8 mouse cellular contexts compared by ENCODE assay signal in genomic region chr8:3587391-3588257, GRCm38 (mm10). TPM values are rescaled to one million over a fixed set of nuclear protein-coding genes. Genes with fewer than 3 reads are reported as not detected.
A peak's percentile ranks its signal among the peaks of the same experiment; 100 is the strongest.
DNase-seq lines count a peak whose midpoint lies in the region; ATAC-seq lines count a peak whose summit lies in the region.

No protein-coding gene starts in this region.

- H3K9me3 ChIP-seq in forebrain, embryonic 12.5 days = no peaks in the 10 kb centered on the region
- H3K9me3 ChIP-seq in intestine, embryonic 14.5 days (ENCODE audit: control insufficient read depth, low read length) = no peaks in the 10 kb centered on the region
- no peaks in the 10 kb centered on the region for H3K9me3 ChIP-seq in stomach, embryonic 14.5 days (ENCODE audit: control insufficient read depth, low read depth, low read length)

- 2% methylated on average over 76 of the region's 77 CpGs for WGBS in forebrain, embryonic 12.5 days
- WGBS in intestine, embryonic 14.5 days = under 1% methylated on average over 74 of the region's 77 CpGs
- WGBS in stomach, embryonic 14.5 days = under 1% methylated on average over 75 of the region's 77 CpGs

- intact Hi-C loops in left cerebral cortex, postnatal 36 days (cut with DNase I) = no loop called here

- peak; percentile 85 for ATAC-seq in forebrain, embryonic 12.5 days (ENCODE audit: low FRiP score)
- peak; percentile 85 for ATAC-seq in intestine, embryonic 14.5 days (replicated peaks; ENCODE audit: low FRiP score, low TSS enrichment, low read depth)
- ATAC-seq in megakaryocyte-erythroid progenitor cell, adult 5-6 weeks (replicated peaks; ENCODE audit: low FRiP score, low TSS enrichment, poor library complexity, severe bottlenecking) = peak; percentile 69
- peak; percentile 82 for ATAC-seq in stomach, embryonic 14.5 days (ENCODE audit: insufficient number of reproducible peaks, insufficient read depth, low FRiP score, low read depth)

- peak; percentile 67 to 79 for DNase-seq in adrenal gland, adult (ENCODE audit: inconsistent age in 2 of 2, low spot score in 1 of 2)
- DNase-seq in adrenal gland, adult 8-10 months = no peak
- peak; percentile 45 for DNase-seq in c-Kit-positive CD71-positive TER-119-negative erythroid progenitor cells, embryonic 14.5 days (ENCODE audit: low read depth)
- DNase-seq in intestine, embryonic 14.5 days (ENCODE audit: low spot score) = peak; percentile 81
- peak; percentile 73 to 79 for DNase-seq in left cerebral cortex, postnatal 36 days (ENCODE audit: low spot score in 2 of 2)

- peak overlapping the region; percentile 82 for H3K9ac ChIP-seq in forebrain, embryonic 12.5 days
- H3K9ac ChIP-seq in intestine, embryonic 14.5 days (ENCODE audit: low read length) = peak overlapping the region; percentile 68
- H3K9ac ChIP-seq in stomach, embryonic 14.5 days (replicated peaks; ENCODE audit: low read depth, low read length) = peak overlapping the region; percentile 65

- peak overlapping the region; percentile 84 for H3K4me3 ChIP-seq in forebrain, embryonic 12.5 days (replicated peaks)
- peak overlapping the region; percentile 63 for H3K4me3 ChIP-seq in intestine, embryonic 14.5 days (ENCODE audit: low read depth, low read length)
- peak overlapping the region; percentile 75 for H3K4me3 ChIP-seq in stomach, embryonic 14.5 days (ENCODE audit: low read depth, low read length)

- peaks cover 9% of the 10 kb centered on the region for H3K4me1 ChIP-seq in forebrain, embryonic 12.5 days
- no peaks in the 10 kb centered on the region for H3K4me1 ChIP-seq in intestine, embryonic 14.5 days (replicated peaks; ENCODE audit: control insufficient read depth, insufficient read depth, low read length)
- H3K4me1 ChIP-seq in stomach, embryonic 14.5 days (ENCODE audit: control insufficient read depth, insufficient read depth, low read length) = no peaks in the 10 kb centered on the region

- no peaks in the 10 kb centered on the region for H3K27me3 ChIP-seq in forebrain, embryonic 12.5 days
- peaks cover 12% of the 10 kb centered on the region for H3K27me3 ChIP-seq in intestine, embryonic 14.5 days (replicated peaks; ENCODE audit: control insufficient read depth, insufficient read depth, low read length)
- peaks cover 5% of the 10 kb centered on the region for H3K27me3 ChIP-seq in stomach, embryonic 14.5 days (ENCODE audit: control insufficient read depth, insufficient read depth, low read length)

- no peaks in the 10 kb centered on the region for H3K36me3 ChIP-seq in forebrain, embryonic 12.5 days (replicated peaks)
- H3K36me3 ChIP-seq in intestine, embryonic 14.5 days (ENCODE audit: control insufficient read depth, insufficient read depth, low read length) = no peaks in the 10 kb centered on the region
- H3K36me3 ChIP-seq in stomach, embryonic 14.5 days (ENCODE audit: control insufficient read depth, insufficient read depth, low read length) = no peaks in the 10 kb centered on the region

- peak overlapping the region; percentile 87 for H3K4me2 ChIP-seq in forebrain, embryonic 12.5 days
- peak overlapping the region; percentile 87 for H3K4me2 ChIP-seq in intestine, embryonic 14.5 days (ENCODE audit: low read length)
- peak overlapping the region; percentile 84 for H3K4me2 ChIP-seq in stomach, embryonic 14.5 days (replicated peaks; ENCODE audit: low read depth, low read length)

- H3K27ac ChIP-seq in forebrain, embryonic 12.5 days = peak overlapping the region; percentile 80
- peak overlapping the region; percentile 81 for H3K27ac ChIP-seq in intestine, embryonic 14.5 days (ENCODE audit: low read depth)
- H3K27ac ChIP-seq in stomach, embryonic 14.5 days (ENCODE audit: low read length) = peak overlapping the region; percentile 80

RNA-seq across cellular contexts. Expression of gene Camsap3, which starts 0.5 kb away (rescaled TPM):
- 10 to 100 TPM in 2 of 4 experiments, 1 to 10 TPM in 2; 4.7 to 15.5 (median 10.0) TPM for total RNA-seq in adrenal gland, adult 8-10 months (2022)
- 20.3 and 24.0 TPM in 2 replicates for polyA plus RNA-seq in forebrain, embryonic 12.5 days (2016; fragmentation: Nextera tagmentation; extraction: Ambion mirVana)
- 19.7 and 21.5 TPM in 2 replicates for polyA plus RNA-seq in intestine, embryonic 14.5 days (2014; fragmentation: Nextera tagmentation; extraction: Ambion mirVana)
- total RNA-seq in left cerebral cortex, postnatal 36 days (2021) = 10 to 100 TPM; 35.6 to 39.0 TPM
- total RNA-seq in megakaryocyte-erythroid progenitor cell, adult 5-6 weeks (2014; fragmentation: Nextera tagmentation) = 1.6 and 3.8 TPM in 2 replicates
- total RNA-seq in megakaryocyte-erythroid progenitor cell, adult 5-6 weeks (2017) = 0.42 and 0.52 TPM in 2 replicates
- 14.9 and 15.3 TPM in 2 replicates for polyA plus RNA-seq in stomach, embryonic 14.5 days (2014; fragmentation: Nextera tagmentation; extraction: Ambion mirVana)

RNA-seq across cellular contexts. Expression of gene C330021F23Rik, which starts 19.8 kb away (rescaled TPM):
- not detected for total RNA-seq in adrenal gland, adult 8-10 months (2022)
- polyA plus RNA-seq in forebrain, embryonic 12.5 days (2016; fragmentation: Nextera tagmentation; extraction: Ambion mirVana) = 2.9 and 3.1 TPM in 2 replicates
- 3.8 and 4.5 TPM in 2 replicates for polyA plus RNA-seq in intestine, embryonic 14.5 days (2014; fragmentation: Nextera tagmentation; extraction: Ambion mirVana)
- total RNA-seq in left cerebral cortex, postnatal 36 days (2021) = not detected
- not detected in 2 replicates for total RNA-seq in megakaryocyte-erythroid progenitor cell, adult 5-6 weeks (2014; fragmentation: Nextera tagmentation)
- 0.61 and 1.0 TPM in 2 replicates for total RNA-seq in megakaryocyte-erythroid progenitor cell, adult 5-6 weeks (2017)
- 1.2 and 1.6 TPM in 2 replicates for polyA plus RNA-seq in stomach, embryonic 14.5 days (2014; fragmentation: Nextera tagmentation; extraction: Ambion mirVana)

RNA-seq across cellular contexts. Expression of gene Xab2, which starts 33.5 kb away (rescaled TPM):
- total RNA-seq in adrenal gland, adult 8-10 months (2022) = 10 to 100 TPM; 37.2 to 44.3 (median 42.5) TPM
- 65.8 and 68.7 TPM in 2 replicates for polyA plus RNA-seq in forebrain, embryonic 12.5 days (2016; fragmentation: Nextera tagmentation; extraction: Ambion mirVana)
- polyA plus RNA-seq in intestine, embryonic 14.5 days (2014; fragmentation: Nextera tagmentation; extraction: Ambion mirVana) = 56.4 and 61.5 TPM in 2 replicates
- 10 to 100 TPM; 36.6 to 36.9 TPM for total RNA-seq in left cerebral cortex, postnatal 36 days (2021)
- 45.6 and 55.5 TPM in 2 replicates for total RNA-seq in megakaryocyte-erythroid progenitor cell, adult 5-6 weeks (2014; fragmentation: Nextera tagmentation)
- 44.9 and 53.9 TPM in 2 replicates for total RNA-seq in megakaryocyte-erythroid progenitor cell, adult 5-6 weeks (2017)
- polyA plus RNA-seq in stomach, embryonic 14.5 days (2014; fragmentation: Nextera tagmentation; extraction: Ambion mirVana) = 49.7 and 53.9 TPM in 2 replicates

RNA-seq across cellular contexts. Expression of gene Pet100, which starts 33.7 kb away (rescaled TPM):
- 100 to 1,000 TPM in 1 of 4 experiments, 10 to 100 TPM in 3; 86.7 to 108 (median 94.2) TPM for total RNA-seq in adrenal gland, adult 8-10 months (2022)
- polyA plus RNA-seq in forebrain, embryonic 12.5 days (2016; fragmentation: Nextera tagmentation; extraction: Ambion mirVana) = 115 and 121 TPM in 2 replicates
- polyA plus RNA-seq in intestine, embryonic 14.5 days (2014; fragmentation: Nextera tagmentation; extraction: Ambion mirVana) = 95.1 and 95.4 TPM in 2 replicates
- total RNA-seq in left cerebral cortex, postnatal 36 days (2021) = 10 to 100 TPM; 75.6 to 85.4 TPM
- total RNA-seq in megakaryocyte-erythroid progenitor cell, adult 5-6 weeks (2014; fragmentation: Nextera tagmentation) = 59.9 and 94.7 TPM in 2 replicates
- 152 and 217 TPM in 2 replicates for total RNA-seq in megakaryocyte-erythroid progenitor cell, adult 5-6 weeks (2017)
- 92.0 and 106 TPM in 2 replicates for polyA plus RNA-seq in stomach, embryonic 14.5 days (2014; fragmentation: Nextera tagmentation; extraction: Ambion mirVana)

RNA-seq across cellular contexts. Expression of gene Pcp2, which starts 37.7 kb away (rescaled TPM):
- total RNA-seq in adrenal gland, adult 8-10 months (2022) = not detected
- polyA plus RNA-seq in forebrain, embryonic 12.5 days (2016; fragmentation: Nextera tagmentation; extraction: Ambion mirVana) = 0.43 TPM in 1 of 2 replicates, not detected in the other
- 0.12 TPM in 1 of 2 replicates, not detected in the other for polyA plus RNA-seq in intestine, embryonic 14.5 days (2014; fragmentation: Nextera tagmentation; extraction: Ambion mirVana)
- not detected for total RNA-seq in left cerebral cortex, postnatal 36 days (2021)
- total RNA-seq in megakaryocyte-erythroid progenitor cell, adult 5-6 weeks (2014; fragmentation: Nextera tagmentation) = not detected in 2 replicates
- total RNA-seq in megakaryocyte-erythroid progenitor cell, adult 5-6 weeks (2017) = not detected in 2 replicates
- polyA plus RNA-seq in stomach, embryonic 14.5 days (2014; fragmentation: Nextera tagmentation; extraction: Ambion mirVana) = 0.56 TPM in 1 of 2 replicates, not detected in the other
